Mouse (Mus musculus): Measurements from ENCODE around the gene Dmrtc1c1. TPM values are rescaled to one million over a fixed set of nuclear protein-coding genes. Genes with fewer than 3 reads are reported as not detected.
"Not testable (repeated sequence)": the region's sequence is repeated elsewhere in the genome, so short reads cannot be mapped to it uniquely, and the experiment has no call there.

Dmrtc1c1 gene
- not detected for total RNA-seq (2021)

- DNase-seq: not testable (repeated sequence)
These were observed at the start of gene Dmrtc1c1 for GRCm38 (mm10) chrX:102802663-102803062. Gene Dmrtc1c1 (plus strand): TSS chrX:102802963.

GRCm38 (mm10) chrX:102765878-102766277 is 36.9 kb upstream of the Dmrtc1c1 start:
- no peak for DNase-seq

GRCm38 (mm10) chrX:102812311-102812710 is 9.5 kb downstream of the Dmrtc1c1 start:
- DNase-seq: no peak

GRCm38 (mm10) chrX:102854516-102854915 is 51.8 kb downstream of the Dmrtc1c1 start, which contains the start of gene Dmrtc1c2:
Gene Dmrtc1c2 (minus strand): TSS chrX:102854616.
- DNase-seq: not testable (repeated sequence)

Other genes with a start within 250 kb of the Dmrtc1c1 start
- 10 to 100 TPM; 25.7 to 28.7 TPM for gene Phka1, start 158.7 kb upstream of the Dmrtc1c1 start, total RNA-seq (2021)
- gene Gm3880, start 116.0 kb upstream of the Dmrtc1c1 start, total RNA-seq (2021): not detected
- not detected for gene Gm9112, start 95.3 kb upstream of the Dmrtc1c1 start, total RNA-seq (2021)
- not detected for gene Dmrtc1b, start 95.1 kb upstream of the Dmrtc1c1 start, total RNA-seq (2021)
- not detected for gene Dmrtc1c2, start 51.7 kb downstream of the Dmrtc1c1 start, total RNA-seq (2021)
- not detected for gene 1700031F05Rik, start 65.0 kb downstream of the Dmrtc1c1 start, total RNA-seq (2021)
- gene Dmrtc1a, start 105.7 kb downstream of the Dmrtc1c1 start, total RNA-seq (2021): under 1 TPM in 1 of 2 experiments, not detected in 1; 0.31 TPM
- gene 1700011M02Rik, start 105.9 kb downstream of the Dmrtc1c1 start, total RNA-seq (2021): not detected
- not detected for gene 1700018G05Rik, start 125.4 kb downstream of the Dmrtc1c1 start, total RNA-seq (2021)